Mouse (Mus musculus) stomach, postnatal 0 days (tissue): ENCODE data around the gene Nxpe4. TPM values are rescaled to one million over a fixed set of nuclear protein-coding genes. Genes with fewer than 3 reads are reported as not detected.
"Not testable (repeated sequence)": the region's sequence is repeated elsewhere in the genome, so short reads cannot be mapped to it uniquely, and the experiment has no call there.

Experiments
- ATAC-seq: fragments of 200-750 bp; cut with Nextera tagmentation; 2 replicates; pipeline ENCODE4 v1.8.0; 2017; ENCODE audit not compliant: low FRiP score, low TSS enrichment
- DNase-seq: peaks from one replicate; pipeline ENCODE4 v3.0.0-alpha.2; 2016; ENCODE audit warnings: low spot score
- H3K27ac ChIP-seq: fragments of 300-500 bp; sonication (generic); replicated peaks from 2 replicates; pipeline ENCODE4 v1.5.1; 2014; ENCODE audit warnings: mild to moderate bottlenecking, control low read depth
- H3K27me3 ChIP-seq: fragments of 300-500 bp; sonication (generic); 2 replicates; pipeline ENCODE4 v1.6.1; 2014; ENCODE audit warnings: low read length; ENCODE audit not compliant: control insufficient read depth, insufficient read depth
- H3K36me3 ChIP-seq: fragments of 300-500 bp; sonication (generic); 2 replicates; pipeline ENCODE4 v1.6.1; 2014; ENCODE audit warnings: low read length, mixed read lengths; ENCODE audit not compliant: control insufficient read depth, insufficient read depth
- H3K4me1 ChIP-seq: fragments of 300-500 bp; sonication (generic); replicated peaks from 2 replicates; pipeline ENCODE4 v1.6.1; 2014; ENCODE audit warnings: antibody characterized with exemption; ENCODE audit not compliant: control insufficient read depth, insufficient read depth
- H3K4me2 ChIP-seq: fragments of 300-500 bp; sonication (generic); replicated peaks from 2 replicates; pipeline ENCODE4 v1.6.1; 2014; ENCODE audit warnings: low read depth, mild to moderate bottlenecking, control low read depth, moderate library complexity
- H3K4me3 ChIP-seq: fragments of 300-500 bp; sonication (generic); 2 replicates; pipeline ENCODE4 v1.5.1; 2014; ENCODE audit warnings: low read depth, low read length, control low read depth
- H3K9ac ChIP-seq: fragments of 300-500 bp; sonication (generic); 2 replicates; pipeline ENCODE4 v1.6.1; 2014; ENCODE audit warnings: mild to moderate bottlenecking, low read length, control low read depth, mixed read lengths
- H3K9me3 ChIP-seq: fragments of 300-500 bp; sonication (generic); 2 replicates; pipeline ENCODE4 v1.6.1; 2016; ENCODE audit warnings: low read length; ENCODE audit not compliant: control insufficient read depth
- CTCF ChIP-seq: IDR thresholded peaks from 2 replicates; pipeline ENCODE4 v1.5.1; 2016; ENCODE audit warnings: antibody characterized with exemption, low read depth, mild to moderate bottlenecking, moderate library complexity
- EP300 ChIP-seq: optimal IDR thresholded peaks from 2 replicates; pipeline ENCODE3; 2016; ENCODE audit warnings: antibody characterized with exemption
- WGBS: fragments of 180-500 bp; shearing (Covaris S2); extraction: QIAGEN DNeasy Blood & Tissue Kit; methylation state at CpG from one replicate; pipeline ENCODE4 v1.1.7; 2014; 5-methylcytosine and 5-hydroxymethylcytosine counted together
- polyA plus RNA-seq: library from polyadenylated mRNA; unstranded; fragments of >200 nt; fragmentation: Nextera tagmentation; extraction: Ambion mirVana; gene quantifications from 2 replicates; pipeline ENCODE4 v1.2.1, GENCODE M21; 2015

The Nxpe4 gene
- polyA plus RNA-seq, 1 experiment from 2014 or later = 3.6 TPM

- no peaks in the 10 kb centered on the region for H3K4me1 ChIP-seq
- H3K27me3 ChIP-seq = no peaks in the 10 kb centered on the region
- TF ChIP-seq CTCF (no peak), EP300 (no peak)
- no peak overlapping the region for H3K4me3 ChIP-seq
- DNase-seq (no peak), ATAC-seq (no peak)
- no peak overlapping the region for H3K9ac ChIP-seq
- H3K9me3 ChIP-seq = no peaks in the 10 kb centered on the region
- no peak overlapping the region for H3K27ac ChIP-seq
- 92% methylated on average over 1 of the region's 1 CpGs for WGBS
- H3K4me2 ChIP-seq = no peak overlapping the region
- no peaks in the 10 kb centered on the region for H3K36me3 ChIP-seq
These were observed 128.5 kb downstream of the Nxpe4 start for GRCm38 (mm10) chr9:48290281-48290680.

- Histone ChIP-seq H3K4me1 (no peaks in the 10 kb centered on the region), H3K9ac (no peak overlapping the region), H3K9me3 (no peaks in the 10 kb centered on the region), H3K4me3 (no peak overlapping the region), H3K27me3 (no peaks in the 10 kb centered on the region), H3K27ac (no peak overlapping the region), H3K36me3 (no peaks in the 10 kb centered on the region), H3K4me2 (no peak overlapping the region)
- TF ChIP-seq CTCF (no peak), EP300 (no peak)
- ATAC-seq (no peak), DNase-seq (no peak)
- WGBS = 45% methylated on average over 2 of the region's 2 CpGs
These were observed 132.9 kb downstream of the Nxpe4 start for GRCm38 (mm10) chr9:48294754-48295153.

- Histone ChIP-seq H3K4me2 (no peak overlapping the region), H3K4me1 (no peaks in the 10 kb centered on the region), H3K9me3 (no peaks in the 10 kb centered on the region), H3K36me3 (no peaks in the 10 kb centered on the region), H3K27me3 (no peaks in the 10 kb centered on the region), H3K27ac (no peak overlapping the region), H3K9ac (no peak overlapping the region), H3K4me3 (no peak overlapping the region)
- DNase-seq (no peak), ATAC-seq (no peak)
- no peak for TF ChIP-seq CTCF
- 82% methylated on average over 7 of the region's 7 CpGs for WGBS
These were observed 137.2 kb downstream of the Nxpe4 start for GRCm38 (mm10) chr9:48298983-48299382.

GRCm38 (mm10) chr9:48303564-48303963, 141.7 kb downstream of the Nxpe4 start:
- not testable (repeated sequence) for H3K4me3 ChIP-seq, H3K4me1 ChIP-seq, ATAC-seq, DNase-seq, H3K9me3 ChIP-seq, H3K36me3 ChIP-seq, H3K27me3 ChIP-seq, H3K4me2 ChIP-seq, H3K27ac ChIP-seq, H3K9ac ChIP-seq
- peak; percentile 15; the same call in 1 of the 2 replicates for TF ChIP-seq CTCF
- WGBS = 41% methylated on average over 5 of the region's 5 CpGs

- Histone ChIP-seq H3K4me1 (no peaks in the 10 kb centered on the region), H3K27me3 (no peaks in the 10 kb centered on the region), H3K27ac (no peak overlapping the region), H3K9ac (no peak overlapping the region), H3K36me3 (no peaks in the 10 kb centered on the region), H3K9me3 (no peaks in the 10 kb centered on the region), H3K4me2 (no peak overlapping the region), H3K4me3 (no peak overlapping the region)
- TF ChIP-seq EP300 (no peak), CTCF (no peak)
- no peak for ATAC-seq
- WGBS = 52% methylated on average over 5 of the region's 5 CpGs
- no peak for DNase-seq
These were observed 149.4 kb downstream of the Nxpe4 start for GRCm38 (mm10) chr9:48311241-48311640.

- Histone ChIP-seq H3K27ac (0 out of 2 replicates have a peak overlapping the region, but pooled peaks have one; percentile 45), H3K4me1 (no peaks in the 10 kb centered on the region), H3K4me3 (no peak overlapping the region), H3K9me3 (no peaks in the 10 kb centered on the region), H3K4me2 (no peak overlapping the region), H3K9ac (no peak overlapping the region), H3K36me3 (no peaks in the 10 kb centered on the region), H3K27me3 (no peaks in the 10 kb centered on the region)
- ATAC-seq = no peak
- WGBS = 50% methylated on average over 3 of the region's 3 CpGs
- no peak for DNase-seq
- TF ChIP-seq CTCF (no peak), EP300 (no peak)
These were observed 152.4 kb downstream of the Nxpe4 start for GRCm38 (mm10) chr9:48314194-48314593.
